Mouse (Mus musculus): ENCODE results near the gene Selenbp2. TPM values are rescaled to one million over a fixed set of nuclear protein-coding genes. Genes with fewer than 3 reads are reported as not detected.
A peak's percentile ranks its signal among the peaks of the same experiment; 100 is the strongest.
"Not testable (repeated sequence)": the region's sequence is repeated elsewhere in the genome, so short reads cannot be mapped to it uniquely, and the experiment has no call there.

Gene Selenbp2
- total RNA-seq, 2 experiments from 2014 or later: 4.7 to 6.5 TPM

DNA sequence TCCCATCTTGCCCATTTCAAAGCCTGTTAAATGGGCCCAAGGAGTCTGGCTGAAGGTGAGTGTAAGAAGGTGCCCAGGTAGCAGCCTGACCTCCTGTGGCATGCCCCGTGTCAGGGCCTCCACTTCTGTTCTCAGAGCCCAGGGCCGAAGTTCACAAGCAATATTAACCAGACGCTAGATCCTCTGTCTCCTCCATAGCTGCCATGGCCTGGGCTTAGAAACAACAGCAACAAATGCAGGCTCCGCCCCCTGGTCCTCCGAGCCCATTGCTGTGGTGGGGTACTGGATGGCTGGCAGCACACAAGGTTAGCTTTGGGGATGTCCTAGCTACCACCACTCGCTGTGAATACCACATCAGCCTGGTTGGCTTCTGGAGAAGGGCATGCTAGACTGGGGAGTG lies 3.2 kb upstream of the Selenbp2 start:
- DNase-seq; intact Hi-C loops (cut with DNase I): not testable (repeated sequence)

- intact Hi-C loops (cut with DNase I): no loop called here
- DNase-seq: no peak
Observed at GRCm38 (mm10) chr3:94690616-94691247, 2.6 kb upstream of the Selenbp2 start.

- DNase-seq; intact Hi-C loops (cut with DNase I): not testable (repeated sequence)
Observed at GRCm38 (mm10) chr3:94691694-94692093, 1.7 kb upstream of the Selenbp2 start.

DNA sequence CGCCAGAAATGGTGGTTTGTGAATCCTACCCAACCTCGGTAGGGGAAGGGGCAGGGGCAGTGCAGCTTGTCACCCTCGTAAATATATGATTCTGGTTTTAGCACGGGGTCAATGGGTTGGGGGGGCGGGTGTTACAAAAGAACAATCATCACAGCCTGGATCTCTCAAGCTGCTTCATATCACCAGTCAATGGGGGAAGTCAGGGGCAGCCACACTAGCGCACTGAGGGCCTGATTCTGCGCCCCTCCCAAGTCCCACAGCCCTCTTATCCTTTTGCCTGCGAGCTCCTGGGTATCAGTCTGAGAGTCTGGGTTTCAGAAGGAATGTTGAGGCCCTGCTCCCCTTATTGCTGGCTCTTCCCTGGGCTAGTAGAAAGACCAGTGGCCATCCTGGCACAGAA lies 518 bp downstream of the Selenbp2 start:
- intact Hi-C loops (cut with DNase I); DNase-seq: not testable (repeated sequence)

GRCm38 (mm10) chr3:94695591-94695990 lies 2.2 kb downstream of the Selenbp2 start:
- DNase-seq; intact Hi-C loops (cut with DNase I): not testable (repeated sequence)

- intact Hi-C loops (cut with DNase I); DNase-seq: not testable (repeated sequence)
Observed at GRCm38 (mm10) chr3:94696257-94696656, 2.9 kb downstream of the Selenbp2 start.

- DNase-seq; intact Hi-C loops (cut with DNase I): not testable (repeated sequence)
Observed at GRCm38 (mm10) chr3:94702163-94702810, 8.9 kb downstream of the Selenbp2 start.

DNA sequence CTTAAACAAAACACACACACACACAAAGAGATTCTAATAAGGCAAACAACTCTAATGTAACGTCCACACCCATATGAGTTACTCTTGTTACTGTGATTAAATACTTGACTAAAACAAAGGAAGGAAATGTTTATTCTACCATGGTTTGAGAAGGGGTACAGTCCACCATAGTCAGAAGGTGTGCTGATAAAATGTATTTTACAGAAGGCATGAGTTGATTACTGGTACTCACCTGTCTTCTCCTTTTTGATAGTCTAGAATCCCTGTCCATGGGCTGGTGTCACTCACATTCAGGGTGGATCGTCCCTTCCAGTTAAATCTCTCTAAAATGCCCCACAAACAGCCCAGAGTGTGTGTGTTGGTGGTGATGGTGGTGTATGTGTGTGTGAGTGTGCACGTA lies 9.5 kb downstream of the Selenbp2 start:
- intact Hi-C loops (cut with DNase I): no loop called here
- no peak for DNase-seq

DNA sequence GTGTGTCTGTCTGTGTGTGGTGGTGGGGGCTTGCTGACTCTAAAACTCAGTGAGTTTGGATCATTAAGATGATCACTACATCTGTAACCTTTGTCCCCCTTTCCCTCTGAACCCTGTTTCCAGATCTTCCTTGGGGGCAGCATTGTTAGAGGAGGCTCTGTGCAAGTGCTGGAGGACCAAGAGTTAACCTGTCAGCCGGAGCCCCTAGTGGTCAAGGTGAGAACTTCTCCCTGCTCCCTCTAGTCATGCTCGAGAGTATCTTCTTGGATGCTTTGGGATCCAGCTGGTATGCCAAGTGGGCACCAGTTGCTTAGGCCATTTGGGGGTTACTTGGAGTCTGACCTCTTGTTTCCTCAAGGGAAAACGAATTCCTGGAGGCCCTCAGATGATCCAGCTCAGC lies 10.0 kb downstream of the Selenbp2 start:
- intact Hi-C loops (cut with DNase I): not testable (repeated sequence)
- DNase-seq: peak in 1 of 2 experiments; percentile 27

DNA sequence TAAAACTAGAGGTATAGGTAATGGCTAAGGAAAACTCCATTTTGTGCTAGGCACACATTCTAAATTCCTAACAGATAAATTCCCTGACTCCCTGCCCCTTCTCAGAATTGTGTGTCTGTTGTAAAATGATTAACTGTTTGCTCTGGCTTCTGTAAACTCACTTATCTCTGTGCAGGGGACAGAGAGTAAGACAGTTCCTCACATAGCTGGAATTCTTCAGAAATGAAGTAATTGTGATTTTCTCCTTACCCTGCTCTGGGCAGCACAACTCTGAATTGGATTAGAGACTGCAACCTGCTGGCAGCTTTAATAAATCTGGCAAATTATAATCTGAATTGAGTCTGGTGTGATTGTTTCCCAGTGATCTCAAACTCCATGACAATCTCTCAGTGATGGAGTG lies 17.2 kb downstream of the Selenbp2 start:
- intact Hi-C loops (cut with DNase I); DNase-seq: not testable (repeated sequence)

DNA sequence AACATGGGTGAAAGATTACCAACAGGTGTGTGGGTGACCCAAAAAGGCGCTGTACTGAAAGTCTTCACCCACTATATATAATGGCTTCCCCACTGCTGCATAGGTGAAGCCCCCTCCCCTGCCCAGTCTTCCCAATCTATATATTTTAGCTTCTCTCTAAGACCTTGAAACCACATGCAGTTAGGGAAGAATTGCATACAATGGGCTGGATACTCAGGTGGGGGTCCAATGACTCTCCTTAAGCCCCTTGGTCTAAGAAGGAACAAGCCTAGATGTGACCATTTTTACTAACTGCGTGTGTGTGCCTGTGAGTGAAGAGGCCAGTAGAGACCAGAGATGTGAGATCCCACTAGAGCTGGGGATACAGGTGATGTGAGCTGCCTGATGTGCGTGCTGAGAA lies 20.1 kb downstream of the Selenbp2 start:
- DNase-seq; intact Hi-C loops (cut with DNase I): not testable (repeated sequence)

DNA sequence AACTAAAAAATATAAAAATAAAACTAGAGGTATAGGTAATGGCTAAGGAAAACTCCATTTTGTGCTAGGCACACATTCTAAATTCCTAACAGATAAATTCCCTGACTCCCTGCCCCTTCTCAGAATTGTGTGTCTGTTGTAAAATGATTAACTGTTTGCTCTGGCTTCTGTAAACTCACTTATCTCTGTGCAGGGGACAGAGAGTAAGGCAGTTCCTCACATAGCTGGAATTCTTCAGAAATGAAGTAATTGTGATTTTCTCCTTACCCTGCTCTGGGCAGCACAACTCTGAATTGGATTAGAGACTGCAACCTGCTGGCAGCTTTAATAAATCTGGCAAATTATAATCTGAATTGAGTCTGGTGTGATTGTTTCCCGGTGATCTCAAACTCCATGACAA lies 24.9 kb downstream of the Selenbp2 start:
- intact Hi-C loops (cut with DNase I); DNase-seq: not testable (repeated sequence)

GRCm38 (mm10) chr3:94723637-94724036 lies 30.3 kb downstream of the Selenbp2 start:
- intact Hi-C loops (cut with DNase I): loop anchor here (5.0 kb wide), 1 partner anchor 86 kb away; no protein-coding TSS in a partner anchor
- peak; percentile 8 to 18 for DNase-seq

DNA sequence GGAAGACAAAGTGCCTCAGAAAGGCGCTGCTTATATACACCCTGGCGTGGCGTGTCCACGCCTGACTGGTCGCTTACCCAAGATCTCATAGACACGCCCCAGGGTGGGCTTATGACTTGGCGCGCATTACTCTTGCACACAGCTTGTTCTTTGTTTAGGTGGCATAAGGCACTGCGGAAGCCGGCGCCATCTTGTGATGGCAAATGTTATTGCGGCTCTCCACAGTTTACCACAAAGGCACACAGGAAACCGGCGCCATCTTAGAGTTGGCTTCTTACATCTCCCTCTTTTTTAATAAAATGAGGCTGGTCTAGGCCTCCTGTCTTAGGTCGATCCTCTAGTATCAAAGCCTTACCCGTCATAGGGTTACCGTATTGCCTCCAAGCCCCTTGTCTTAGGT lies 52.3 kb downstream of the Selenbp2 start:
- DNase-seq: no peak
- intact Hi-C loops (cut with DNase I): no loop called here

Other genes with a start within 250 kb of the Selenbp2 start
- gene Oaz3, start 249.6 kb upstream of the Selenbp2 start, total RNA-seq (2021): not detected
- gene Celf3, start 215.3 kb upstream of the Selenbp2 start, total RNA-seq (2021): not detected
- gene Riiad1, start 213.2 kb upstream of the Selenbp2 start, total RNA-seq (2021): under 1 TPM; 0.89 to 0.99 TPM
- gene Snx27, start 110.8 kb upstream of the Selenbp2 start, total RNA-seq (2021): 10 to 100 TPM; 26.8 to 32.7 TPM
- not detected for gene Gm10972, start 50.4 kb upstream of the Selenbp2 start, total RNA-seq (2021)
- gene Tuft1, start 34.7 kb upstream of the Selenbp2 start, total RNA-seq (2021): 1 to 10 TPM; 3.2 to 3.3 TPM
- gene Cgn, start 92.9 kb downstream of the Selenbp2 start, total RNA-seq (2021): under 1 TPM; 0.52 to 0.69 TPM
- gene Pogz, start 144.0 kb downstream of the Selenbp2 start, total RNA-seq (2021): 10 to 100 TPM; 27.5 to 29.2 TPM
- 100 to 1,000 TPM; 282 to 285 TPM for gene Psmb4, start 193.4 kb downstream of the Selenbp2 start, total RNA-seq (2021)
- 10 to 100 TPM; 53.7 to 58.5 TPM for gene Selenbp1, start 239.5 kb downstream of the Selenbp2 start, total RNA-seq (2021)

All from heart, postnatal 10 days (tissue).